Mouse (Mus musculus) midbrain, embryonic 12.5 days (tissue): ENCODE measurements around the gene Serpinb9d. TPM values are rescaled to one million over a fixed set of nuclear protein-coding genes. Genes with fewer than 3 reads are reported as not detected.
"Not testable (repeated sequence)": the region's sequence is repeated elsewhere in the genome, so short reads cannot be mapped to it uniquely, and the experiment has no call there.

Source experiments
- ATAC-seq: fragments of 200-750 bp; cut with Nextera tagmentation; 2 replicates; pipeline ENCODE4 v1.8.0; 2017; ENCODE audit warnings: low read depth, moderate TSS enrichment, moderate library complexity; ENCODE audit not compliant: low FRiP score
- H3K27ac ChIP-seq: fragments of 300-500 bp; sonication (generic); replicated peaks from 2 replicates; pipeline ENCODE4 v1.5.1; 2016; ENCODE audit warnings: mild to moderate bottlenecking
- H3K27me3 ChIP-seq: fragments of 300-500 bp; sonication (generic); 2 replicates; pipeline ENCODE4 v1.6.1; 2016; ENCODE audit warnings: mild to moderate bottlenecking
- H3K36me3 ChIP-seq: fragments of 300-500 bp; sonication (generic); 2 replicates; pipeline ENCODE4 v1.6.1; 2016
- H3K4me1 ChIP-seq: fragments of 300-500 bp; sonication (generic); 2 replicates; pipeline ENCODE4 v1.6.1; 2016
- H3K4me2 ChIP-seq: fragments of 300-500 bp; sonication (generic); replicated peaks from 2 replicates; pipeline ENCODE4 v1.6.1; 2016; ENCODE audit warnings: mild to moderate bottlenecking, moderate library complexity
- H3K4me3 ChIP-seq: fragments of 300-500 bp; sonication (generic); 2 replicates; pipeline ENCODE4 v1.5.1; 2016; ENCODE audit warnings: mild to moderate bottlenecking
- H3K9ac ChIP-seq: fragments of 300-500 bp; sonication (generic); replicated peaks from 2 replicates; pipeline ENCODE4 v1.6.1; 2016; ENCODE audit warnings: mild to moderate bottlenecking, moderate library complexity
- H3K9me3 ChIP-seq: fragments of 300-500 bp; sonication (generic); 2 replicates; pipeline ENCODE4 v1.6.1; 2016; ENCODE audit warnings: mild to moderate bottlenecking
- WGBS: fragments of 180-500 bp; shearing (Covaris S2); methylation state at CpG from one replicate; pipeline ENCODE4 v1.1.7; 2016; 5-methylcytosine and 5-hydroxymethylcytosine counted together
- polyA plus RNA-seq: library from polyadenylated mRNA; unstranded; fragments of >200 nt; fragmentation: Nextera tagmentation; extraction: Ambion mirVana; gene quantifications from 2 replicates; pipeline ENCODE4 v1.2.1, GENCODE M21; 2016

The Serpinb9d gene
- polyA plus RNA-seq, result not detected in 2 replicates

DNA sequence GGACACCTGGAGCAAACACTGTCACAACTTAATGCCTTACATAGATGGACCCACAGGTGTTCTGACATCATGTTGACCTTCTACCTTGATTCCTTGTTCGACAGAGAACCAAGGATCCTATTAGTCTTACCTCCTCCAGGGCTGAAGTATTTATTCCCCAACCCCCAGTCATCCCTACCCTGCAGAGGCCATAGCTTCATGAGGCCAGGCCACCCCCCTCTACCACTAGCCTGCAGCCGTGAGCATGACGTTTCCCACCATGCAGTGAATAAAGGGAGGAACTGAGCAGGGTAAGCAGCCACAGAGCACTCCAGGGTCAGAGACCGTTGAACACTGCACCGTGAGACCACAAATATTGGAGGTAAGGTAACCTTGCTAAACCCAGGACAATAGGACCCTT lies at the start of gene Serpinb9d:
Gene Serpinb9d (plus strand): TSS at position 301 of the 400 bp plus-strand sequence.
- H3K9me3 ChIP-seq, result no peaks in the 10 kb centered on the region
- H3K27ac ChIP-seq, result no peak within 1 kb of the TSS
- WGBS, result 80% methylated on average over 5 of the region's 5 CpGs
- no peaks in the 10 kb centered on the region for H3K36me3 ChIP-seq
- no peaks in the 10 kb centered on the region for H3K27me3 ChIP-seq
- no peak within 1 kb of the TSS for H3K9ac ChIP-seq
- H3K4me2 ChIP-seq, result no peak within 1 kb of the TSS
- ATAC-seq, result no peak
- H3K4me3 ChIP-seq, result no peak within 1 kb of the TSS
- no peaks in the 10 kb centered on the region for H3K4me1 ChIP-seq

DNA sequence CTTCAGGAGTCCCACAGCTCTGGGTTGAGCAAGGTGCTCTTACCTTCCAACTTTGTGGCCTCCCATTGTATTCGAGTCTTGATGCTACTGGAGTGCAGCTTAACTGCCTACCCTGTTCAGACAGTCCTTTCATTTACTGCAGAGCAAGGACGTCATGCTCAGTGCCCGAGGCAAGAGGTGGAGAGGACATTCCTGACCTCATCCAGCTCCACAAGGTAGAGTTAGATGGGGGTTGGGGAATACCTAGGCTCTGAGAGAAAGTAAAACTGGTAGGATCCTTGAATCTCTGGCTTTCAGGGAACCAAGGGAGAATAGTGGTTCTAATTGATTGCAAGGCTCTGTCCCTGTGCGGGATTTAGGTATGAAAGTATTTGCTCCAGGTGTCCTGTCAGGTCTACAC lies 33.1 kb upstream of the Serpinb9d start, which contains the start of gene Serpinb9c:
Gene Serpinb9c (minus strand): TSS at position 101 of the 400 bp plus-strand sequence.
- Histone ChIP-seq H3K9ac (no peak within 1 kb of the TSS), H3K27ac (no peak within 1 kb of the TSS), H3K9me3 (no peaks in the 10 kb centered on the region), H3K27me3 (no peaks in the 10 kb centered on the region), H3K4me3 (no peak within 1 kb of the TSS), H3K4me1 (no peaks in the 10 kb centered on the region), H3K36me3 (no peaks in the 10 kb centered on the region), H3K4me2 (no peak within 1 kb of the TSS)
- ATAC-seq, result no peak
- 80% methylated on average over 4 of the region's 4 CpGs for WGBS

DNA sequence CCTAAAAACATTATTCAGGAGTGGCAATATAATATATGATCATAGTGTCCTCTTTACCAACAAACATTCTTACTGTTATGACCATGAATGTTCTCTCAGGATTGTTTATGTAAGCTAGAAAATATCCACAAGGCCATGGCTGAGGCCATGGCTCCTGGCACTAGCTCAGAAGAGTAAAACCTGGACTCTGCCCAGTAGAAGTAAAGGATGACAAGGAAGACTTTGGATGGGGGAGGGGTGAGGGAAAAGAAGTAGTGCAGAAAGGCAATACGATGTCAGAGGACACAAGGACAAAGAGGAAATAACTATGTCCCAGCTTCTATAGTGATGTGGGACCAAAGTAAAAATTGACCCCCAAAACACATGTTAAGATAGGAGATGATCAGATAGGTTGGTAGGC lies 2.3 kb upstream of the Serpinb9d start:
- not testable (repeated sequence) for H3K4me2 ChIP-seq, H3K27me3 ChIP-seq, ATAC-seq, H3K36me3 ChIP-seq, H3K9ac ChIP-seq, H3K4me3 ChIP-seq, H3K4me1 ChIP-seq, H3K9me3 ChIP-seq, H3K27ac ChIP-seq
- WGBS, result 86% methylated on average over 1 of the region's 1 CpGs

DNA sequence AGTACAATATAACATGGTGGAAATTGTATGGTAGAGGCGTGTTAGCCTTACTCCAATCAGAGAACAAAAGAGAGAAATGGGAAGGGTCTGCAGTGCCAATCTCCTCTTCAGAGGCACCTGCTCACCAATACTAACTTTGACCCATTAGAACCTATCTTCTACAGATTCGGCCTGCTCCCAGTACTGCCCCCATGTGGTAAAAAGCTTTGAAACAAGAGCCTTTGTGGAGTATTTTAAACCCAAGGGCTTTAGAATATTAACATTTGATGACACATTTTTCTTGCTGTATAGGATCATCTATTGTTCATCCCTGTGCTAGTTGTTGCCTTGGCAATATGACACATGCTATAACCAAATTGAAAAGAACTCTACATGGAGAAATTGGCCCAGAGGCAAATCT lies 7.0 kb downstream of the Serpinb9d start:
- Histone ChIP-seq H3K9ac (no peak overlapping the region), H3K9me3 (no peaks in the 10 kb centered on the region)
- 58% methylated on average over 2 of the region's 2 CpGs for WGBS

DNA sequence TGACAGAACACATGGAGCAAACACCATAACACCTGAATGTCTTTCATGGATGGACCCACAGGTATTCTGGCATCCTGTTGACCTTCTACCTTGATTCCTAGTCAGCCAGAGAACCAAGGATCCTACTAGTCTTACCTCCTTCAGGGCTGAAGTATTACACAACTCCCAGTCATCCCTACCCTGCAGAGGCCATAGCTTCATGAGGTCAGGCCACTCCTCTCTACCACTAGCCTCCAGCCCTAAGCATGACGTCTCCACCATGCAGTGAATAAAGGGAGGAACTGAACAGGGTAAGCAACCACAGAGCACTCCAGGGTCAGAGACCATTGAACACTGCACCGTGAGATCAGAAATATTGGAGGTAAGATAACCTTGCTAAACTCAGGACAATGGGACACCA lies 56.6 kb downstream of the Serpinb9d start, which contains the start of gene Serpinb9e:
Gene Serpinb9e (plus strand): TSS at position 301 of the 400 bp plus-strand sequence.
- WGBS, result 87% methylated on average over 2 of the region's 2 CpGs
- H3K36me3 ChIP-seq, ATAC-seq: not testable (repeated sequence)

More for the DNA sequence above, 7.0 kb downstream of the Serpinb9d start:
- no peaks in the 10 kb centered on the region for H3K4me1 ChIP-seq
- H3K4me3 ChIP-seq, result no peak overlapping the region
- no peak for ATAC-seq
- H3K27me3 ChIP-seq, result no peaks in the 10 kb centered on the region
- no peak overlapping the region for H3K4me2 ChIP-seq
- H3K36me3 ChIP-seq, result no peaks in the 10 kb centered on the region
- no peak overlapping the region for H3K27ac ChIP-seq

More for the DNA sequence above, 56.6 kb downstream of the Serpinb9d start, which contains the start of gene Serpinb9e:
- H3K27ac ChIP-seq, H3K4me3 ChIP-seq, H3K4me2 ChIP-seq, H3K9me3 ChIP-seq, H3K27me3 ChIP-seq, H3K9ac ChIP-seq, H3K4me1 ChIP-seq: not testable (repeated sequence)

Other genes starting within 250 kb of the Serpinb9d start
- 0.41 and 0.66 TPM in 2 replicates for gene Serpinb6b, start 227.8 kb upstream of the Serpinb9d start, polyA plus RNA-seq
- 1.1 and 1.2 TPM in 2 replicates for gene Serpinb9, start 189.7 kb upstream of the Serpinb9d start, polyA plus RNA-seq
- gene Serpinb9b, start 165.5 kb upstream of the Serpinb9d start, polyA plus RNA-seq, result 0.11 TPM in 1 of 2 replicates, not detected in the other
- 0.26 and 0.34 TPM in 2 replicates for gene Serpinb1b, start 114.4 kb upstream of the Serpinb9d start, polyA plus RNA-seq
- not detected in 2 replicates for gene Serpinb9c, start 33.2 kb upstream of the Serpinb9d start, polyA plus RNA-seq
- gene Serpinb9e, start 56.7 kb downstream of the Serpinb9d start, polyA plus RNA-seq, result not detected in 2 replicates
- not detected in 2 replicates for gene Serpinb9f, start 131.1 kb downstream of the Serpinb9d start, polyA plus RNA-seq
- gene Gm11397, start 202.8 kb downstream of the Serpinb9d start, polyA plus RNA-seq, result not detected in 2 replicates